Mouse (Mus musculus): ENCODE measurements at regions not wholly inside any gene's neighbourhood (a gene's known extent, or its start where the extent isn't known, plus 50 kb on each side); places are given as distances from the start of the nearest gene placed in this dataset.

DNA sequence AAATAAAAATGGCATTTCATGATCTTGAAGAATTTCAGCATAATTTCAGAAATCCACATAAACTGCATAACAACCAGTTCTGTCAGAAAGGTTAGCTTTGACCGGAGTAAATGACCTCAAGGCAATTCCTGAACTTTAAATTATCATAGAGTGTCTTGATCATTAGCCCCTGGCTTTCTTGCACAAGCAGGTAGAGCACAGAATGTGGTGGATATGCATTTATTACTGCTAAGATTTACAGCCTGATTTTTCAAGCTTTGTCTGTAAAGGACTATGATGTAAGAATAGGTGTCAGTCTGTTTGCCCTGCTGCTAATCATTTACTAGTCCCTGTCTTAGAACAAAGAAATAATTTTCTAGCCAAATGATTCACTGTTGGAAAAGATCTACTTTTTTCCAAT is 347.3 kb downstream of the Ppp1r3a start:
- no peak for DNase-seq (ENCODE audit: low spot score)

- DNase-seq (ENCODE audit: low spot score) = no peak
These were observed 396.8 kb downstream of the Ppp1r3a start for GRCm38 (mm10) chr6:14358280-14358679.
